Mouse (Mus musculus) retina, postnatal 7 days (tissue): ENCODE measurements at regions not wholly inside any gene's neighbourhood (a gene's known extent, or its start where the extent isn't known, plus 50 kb on each side); places are given as distances from the start of the nearest gene placed in this dataset.

ENCODE experiments used
- DNase-seq: peaks from one replicate; pipeline ENCODE4 v3.0.0-alpha.2; 2012; ENCODE audit warnings: low read depth, low spot score

GRCm38 (mm10) chr9:30772456-30772855 is 149.8 kb downstream of the Adamts15 start:
- no peak for DNase-seq

- no peak for DNase-seq
These were observed 151.6 kb downstream of the Adamts15 start for GRCm38 (mm10) chr9:30770436-30771173.

GRCm38 (mm10) chr9:30769435-30769729 is 152.9 kb downstream of the Adamts15 start:
- no peak for DNase-seq

GRCm38 (mm10) chr9:30768665-30769434 is 153.4 kb downstream of the Adamts15 start:
- no peak for DNase-seq

- no peak for DNase-seq
These were observed 155.6 kb downstream of the Adamts15 start for GRCm38 (mm10) chr9:30766701-30767100.

GRCm38 (mm10) chr9:30766171-30766570 is 156.1 kb downstream of the Adamts15 start:
- no peak for DNase-seq

GRCm38 (mm10) chr9:30765017-30765569 is 157.2 kb downstream of the Adamts15 start:
- DNase-seq: no peak

- DNase-seq: no peak
These were observed 159.3 kb downstream of the Adamts15 start for GRCm38 (mm10) chr9:30762913-30763312.

- DNase-seq: no peak
These were observed 164.1 kb downstream of the Adamts15 start for GRCm38 (mm10) chr9:30758121-30758520.

- no peak for DNase-seq
These were observed 164.8 kb downstream of the Adamts15 start for GRCm38 (mm10) chr9:30757406-30757805.

GRCm38 (mm10) chr9:30756796-30757195 is 165.5 kb downstream of the Adamts15 start:
- no peak for DNase-seq

GRCm38 (mm10) chr9:30755586-30755985 is 166.7 kb downstream of the Adamts15 start:
- DNase-seq: no peak

- no peak for DNase-seq
These were observed 167.4 kb downstream of the Adamts15 start for GRCm38 (mm10) chr9:30754826-30755225.

GRCm38 (mm10) chr9:30743471-30743870 is 178.8 kb downstream of the Adamts15 start:
- DNase-seq: no peak

GRCm38 (mm10) chr9:30742471-30743098 is 179.7 kb downstream of the Adamts15 start:
- no peak for DNase-seq

- no peak for DNase-seq
These were observed 190.6 kb downstream of the Adamts15 start for GRCm38 (mm10) chr9:30731687-30732086.

GRCm38 (mm10) chr9:30723364-30724070 is 198.7 kb downstream of the Adamts15 start:
- no peak for DNase-seq

- no peak for DNase-seq
These were observed 200.4 kb downstream of the Adamts15 start for GRCm38 (mm10) chr9:30721861-30722260.

- no peak for DNase-seq
These were observed 205.7 kb downstream of the Adamts15 start for GRCm38 (mm10) chr9:30716421-30717170.

- no peak for DNase-seq
These were observed 212.1 kb downstream of the Adamts15 start for GRCm38 (mm10) chr9:30710131-30710530.

- DNase-seq: no peak
These were observed 222.4 kb downstream of the Adamts15 start for GRCm38 (mm10) chr9:30699848-30700247.
